Mouse (Mus musculus) heart, adult 2 months (tissue): Measurements from ENCODE around the gene Pgm5. TPM values are rescaled to one million over a fixed set of nuclear protein-coding genes. Genes with fewer than 3 reads are reported as not detected.
A peak's percentile ranks its signal among the peaks of the same experiment; 100 is the strongest.

ENCODE experiments used
- DNase-seq, 2 experiments: peaks; one replicate each; pipeline ENCODE4 v3.0.0; 2021
- H3K27ac ChIP-seq: fragments of 200-600 bp; 2 replicates; pipeline ENCODE4 v1.8.1; 2022
- H3K27me3 ChIP-seq: fragments of 200-500 bp; 2 replicates; pipeline ENCODE4 v1.6.1; 2012; ENCODE audit warnings: mild to moderate bottlenecking, low read length, inconsistent platforms, mixed read lengths; ENCODE audit not compliant: control insufficient read depth, insufficient read depth
- H3K36me3 ChIP-seq: fragments of 200-500 bp; 2 replicates; pipeline ENCODE4 v1.6.1; 2012; ENCODE audit warnings: low read length, inconsistent platforms; ENCODE audit not compliant: control insufficient read depth, insufficient read depth
- H3K4me1 ChIP-seq: fragments of 200-500 bp; 2 replicates; pipeline ENCODE4 v1.6.1; 2011; ENCODE audit warnings: low read length; ENCODE audit not compliant: control insufficient read depth, insufficient read depth
- H3K4me3 ChIP-seq: fragments of 200-600 bp; 2 replicates; pipeline ENCODE4 v1.8.1; 2022
- H3K79me2 ChIP-seq: fragments of 200-500 bp; replicated peaks from 2 replicates; pipeline ENCODE4 v1.6.1; 2012; ENCODE audit warnings: mild to moderate bottlenecking, inconsistent platforms, low read length, moderate library complexity, mixed read lengths; ENCODE audit not compliant: control insufficient read depth, insufficient read depth
- H3K9ac ChIP-seq: fragments of 200-500 bp; 2 replicates; pipeline ENCODE4 v1.6.1; 2012; ENCODE audit warnings: low read depth, mild to moderate bottlenecking, control low read depth, inconsistent platforms, low read length, mixed read lengths
- CTCF ChIP-seq: fragments of 200-600 bp; IDR thresholded peaks from 2 replicates; pipeline ENCODE4 v1.8.1; 2022; ENCODE audit warnings: antibody characterized with exemption, mild to moderate bottlenecking, moderate library complexity
- EP300 ChIP-seq: fragments of 200-500 bp; IDR thresholded peaks from 2 replicates; pipeline ENCODE4 v1.6.1; 2011; ENCODE audit warnings: low read depth, low read length, control low read depth; ENCODE audit not compliant: insufficient read depth
- POLR2A ChIP-seq: fragments of 200-500 bp; IDR thresholded peaks from 2 replicates; pipeline ENCODE4 v1.6.1; 2011; ENCODE audit warnings: mild to moderate bottlenecking, low read depth, low read length, control low read depth; ENCODE audit not compliant: insufficient read depth
- WGBS: fragments of 180-500 bp; shearing (Covaris S2); methylation state at CpG from one replicate; pipeline ENCODE4 v1.1.7; 2018; 5-methylcytosine and 5-hydroxymethylcytosine counted together
- intact Hi-C: fragments of 180-260 bp; cut with DNase I; formaldehyde crosslinking; loops from one replicate; pipeline ENCODE4 v1.15.1; 2025
- polyA plus RNA-seq: library from polyadenylated mRNA; depleted of rRNA; stranded (reverse); fragments of >200 nt; gene quantifications from 2 replicates; pipeline ENCODE4 v1.2.3, GENCODE M21; 2012
- total RNA-seq, 2 experiments: library from RNA; stranded (reverse); gene quantifications; 2 replicates each; pipeline ENCODE4 v1.2.3; 2021

Gene Pgm5
- total and polyA plus RNA-seq, 3 experiments = 48.6 to 103 (median 93.8) TPM

DNA sequence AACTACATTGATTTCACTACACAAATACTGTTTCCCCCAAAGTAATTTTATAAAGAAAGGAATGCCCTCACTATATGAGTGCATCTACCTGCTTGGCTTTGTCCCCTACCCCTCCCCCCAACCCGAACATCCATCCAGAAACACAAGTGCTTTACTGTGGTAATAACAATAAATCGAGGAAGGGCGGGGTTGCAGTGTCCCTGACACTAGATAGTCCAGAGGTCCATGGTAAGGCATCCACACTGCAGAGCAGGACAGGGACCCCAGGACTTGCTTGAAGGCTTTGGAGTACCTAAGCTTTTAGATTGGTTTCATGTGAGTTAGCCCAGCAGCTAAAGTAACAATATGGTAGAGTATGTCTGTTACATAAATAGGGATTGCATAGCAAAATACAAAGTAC lies 40.0 kb upstream of the Pgm5 start:
- Histone ChIP-seq H3K4me1 (no peaks in the 10 kb centered on the region; the same call in 1 of the 2 replicates), H3K27ac (no peak overlapping the region), H3K27me3 (peaks cover 26% of the 10 kb centered on the region), H3K4me3 (no peak overlapping the region), H3K9ac (no peak overlapping the region), H3K36me3 (no peaks in the 10 kb centered on the region), H3K79me2 (no peaks in the 10 kb centered on the region)
- intact Hi-C loops = no loop called here
- no peak for DNase-seq
- TF ChIP-seq CTCF (no peak), POLR2A (no peak), EP300 (no peak)
- 14% methylated on average over 3 of the region's 3 CpGs for WGBS

DNA sequence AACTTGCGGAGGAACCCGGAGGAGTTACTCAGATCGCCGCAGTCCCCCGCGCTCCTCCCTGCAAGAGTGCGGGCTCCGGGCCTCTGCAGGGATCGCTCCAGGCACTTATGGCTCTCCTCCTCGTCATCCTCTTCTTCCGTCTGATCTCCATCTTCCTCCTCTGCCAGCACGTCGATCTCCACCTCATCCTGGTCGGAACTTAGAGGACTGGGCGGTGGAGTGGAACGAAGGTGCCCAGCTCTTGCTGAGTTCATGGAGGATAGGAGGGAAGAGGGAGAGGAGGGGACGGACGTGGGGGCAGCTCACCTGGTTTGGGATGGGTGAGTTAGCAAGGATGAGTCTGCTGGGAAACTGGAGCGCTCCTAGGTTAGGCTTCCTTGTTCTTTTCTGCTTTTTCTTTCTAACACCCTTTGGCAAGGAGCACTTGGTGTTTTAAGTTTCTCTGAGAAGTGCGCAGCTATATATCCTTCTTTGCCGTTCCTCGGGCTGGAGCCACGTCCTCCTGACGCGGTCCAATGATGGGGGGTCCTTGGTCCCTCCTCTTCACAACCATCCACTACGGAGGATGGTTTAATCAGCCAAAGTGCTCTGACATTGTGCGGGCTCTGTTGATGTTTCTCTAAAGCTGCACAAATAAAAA lies 39.0 kb upstream of the Pgm5 start, which contains the start of gene Foxd4:
Gene Foxd4, minus strand, starts transcription at position 617 of the 640 bp plus-strand sequence.
- no peaks in the 10 kb centered on the region for H3K79me2 ChIP-seq
- peak within 1 kb of the TSS; percentile 32 for H3K4me3 ChIP-seq
- no peak for DNase-seq
- no peaks in the 10 kb centered on the region; the same call in 1 of the 2 replicates for H3K4me1 ChIP-seq
- H3K9ac ChIP-seq = no peak within 1 kb of the TSS
- 2% methylated on average over 27 of the region's 27 CpGs for WGBS
- peaks cover 27% of the 10 kb centered on the region for H3K27me3 ChIP-seq
- TF ChIP-seq EP300 (no peak), POLR2A (no peak), CTCF (no peak)
- no peak within 1 kb of the TSS for H3K27ac ChIP-seq
- H3K36me3 ChIP-seq = no peaks in the 10 kb centered on the region
- intact Hi-C loops = no loop called here

DNA sequence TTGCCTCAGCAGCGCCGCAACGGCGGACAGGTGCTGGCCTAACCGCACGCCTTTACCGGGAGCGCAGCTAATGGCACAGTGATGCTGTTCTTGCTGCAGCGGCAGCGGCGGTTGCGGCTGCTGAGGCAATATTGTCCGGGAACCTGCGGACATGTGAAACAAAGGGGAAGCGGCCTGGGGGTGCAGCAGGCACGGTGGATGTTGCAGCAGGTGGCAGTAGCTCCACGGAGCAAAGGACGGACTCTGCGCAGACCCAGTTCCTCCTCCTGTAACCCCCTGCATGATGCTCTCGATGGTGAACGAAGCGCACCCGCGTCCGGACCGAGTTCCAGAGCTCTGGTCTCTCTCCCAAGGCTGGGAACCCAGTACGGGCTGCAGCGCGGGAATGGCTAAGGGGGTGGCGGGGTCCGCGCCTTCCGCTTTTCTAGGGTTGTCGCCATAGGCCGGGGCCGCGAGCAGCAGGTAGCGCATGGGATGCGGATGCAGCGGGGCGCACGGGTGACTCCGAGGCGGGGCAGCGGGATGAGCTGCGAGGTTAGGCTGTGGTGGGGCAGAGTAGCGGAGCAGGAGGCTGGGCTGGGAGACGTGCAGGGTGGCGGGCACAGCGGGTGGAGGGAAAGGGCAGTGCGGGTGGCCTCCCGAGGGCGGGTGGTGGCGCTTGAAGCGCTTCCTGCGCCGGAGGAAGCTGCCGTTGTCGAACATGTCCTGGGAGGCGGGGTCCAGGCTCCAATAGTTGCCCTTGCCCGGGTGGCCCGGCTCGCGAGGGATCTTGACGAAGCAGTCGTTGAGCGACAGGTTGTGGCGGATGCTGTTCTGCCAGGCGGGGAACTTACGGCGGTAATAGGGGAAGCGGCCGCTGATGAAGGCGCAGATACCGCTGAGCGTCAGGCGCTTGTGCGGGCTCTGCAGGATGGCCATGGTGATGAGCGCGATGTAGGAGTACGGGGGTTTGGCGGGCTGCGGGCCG lies 38.2 kb upstream of the Pgm5 start:
- peak overlapping the region; percentile 32 for H3K4me3 ChIP-seq

DNA sequence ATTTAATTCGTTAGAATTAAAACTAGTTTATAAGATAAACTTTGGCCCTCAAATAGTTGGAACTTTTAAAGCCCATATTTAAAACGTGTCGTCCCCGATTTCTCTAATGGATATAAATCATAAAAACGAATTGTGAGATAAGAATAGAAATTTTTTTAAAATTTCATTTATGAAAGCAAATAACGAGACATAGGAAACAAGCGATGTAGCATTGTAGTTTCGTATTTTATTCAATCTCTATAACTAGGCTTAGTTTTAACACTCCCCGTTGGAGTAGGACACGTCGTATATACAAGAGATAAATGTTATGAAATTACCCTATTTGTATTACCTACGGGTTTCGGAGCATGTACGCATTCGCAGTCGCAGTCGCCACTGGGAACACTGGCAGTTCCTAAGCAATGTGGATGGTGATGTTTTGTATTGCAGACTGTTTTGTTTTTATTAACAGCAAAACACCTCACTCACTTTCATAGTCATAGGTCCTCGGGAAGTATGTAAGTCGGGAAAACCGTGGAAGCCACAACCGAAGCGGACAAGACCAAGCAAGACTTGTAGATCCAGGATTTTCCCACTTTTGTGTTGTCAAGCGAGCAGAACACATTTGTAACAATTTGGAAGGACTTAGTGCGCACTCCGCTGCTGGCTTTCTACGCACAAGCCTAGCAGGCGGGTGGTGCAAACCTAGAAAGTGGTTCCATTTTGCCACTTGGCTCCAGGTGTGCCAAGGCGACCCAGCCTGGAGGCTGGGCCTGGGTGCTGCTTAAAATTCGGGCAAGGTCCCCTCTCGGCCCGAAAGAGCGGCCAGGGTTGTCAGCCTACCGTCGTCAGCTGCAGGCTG lies 37.3 kb upstream of the Pgm5 start:
- Histone ChIP-seq H3K4me1 (no peaks in the 10 kb centered on the region; the same call in 1 of the 2 replicates), H3K79me2 (no peaks in the 10 kb centered on the region), H3K9ac (no peak overlapping the region), H3K27me3 (peaks cover 27% of the 10 kb centered on the region), H3K36me3 (no peaks in the 10 kb centered on the region), H3K27ac (no peak overlapping the region), H3K4me3 (no peak overlapping the region)
- intact Hi-C loops = no loop called here
- TF ChIP-seq EP300 (no peak), POLR2A (no peak), CTCF (no peak)
- 8% methylated on average over 34 of the region's 34 CpGs for WGBS
- DNase-seq = peak in 1 of 2 experiments; percentile 28

More for the DNA sequence above, 38.2 kb upstream of the Pgm5 start:
- DNase-seq = peak; percentile 16 to 27
- H3K79me2 ChIP-seq = no peaks in the 10 kb centered on the region
- no peak overlapping the region for H3K9ac ChIP-seq
- intact Hi-C loops = no loop called here
- no peaks in the 10 kb centered on the region; the same call in 1 of the 2 replicates for H3K4me1 ChIP-seq
- no peak for TF ChIP-seq EP300
- no peak for TF ChIP-seq CTCF
- no peak for TF ChIP-seq POLR2A
- no peak overlapping the region for H3K27ac ChIP-seq
- H3K36me3 ChIP-seq = no peaks in the 10 kb centered on the region
- 2% methylated on average over 84 of the region's 84 CpGs for WGBS
- H3K27me3 ChIP-seq = peaks cover 27% of the 10 kb centered on the region

DNA sequence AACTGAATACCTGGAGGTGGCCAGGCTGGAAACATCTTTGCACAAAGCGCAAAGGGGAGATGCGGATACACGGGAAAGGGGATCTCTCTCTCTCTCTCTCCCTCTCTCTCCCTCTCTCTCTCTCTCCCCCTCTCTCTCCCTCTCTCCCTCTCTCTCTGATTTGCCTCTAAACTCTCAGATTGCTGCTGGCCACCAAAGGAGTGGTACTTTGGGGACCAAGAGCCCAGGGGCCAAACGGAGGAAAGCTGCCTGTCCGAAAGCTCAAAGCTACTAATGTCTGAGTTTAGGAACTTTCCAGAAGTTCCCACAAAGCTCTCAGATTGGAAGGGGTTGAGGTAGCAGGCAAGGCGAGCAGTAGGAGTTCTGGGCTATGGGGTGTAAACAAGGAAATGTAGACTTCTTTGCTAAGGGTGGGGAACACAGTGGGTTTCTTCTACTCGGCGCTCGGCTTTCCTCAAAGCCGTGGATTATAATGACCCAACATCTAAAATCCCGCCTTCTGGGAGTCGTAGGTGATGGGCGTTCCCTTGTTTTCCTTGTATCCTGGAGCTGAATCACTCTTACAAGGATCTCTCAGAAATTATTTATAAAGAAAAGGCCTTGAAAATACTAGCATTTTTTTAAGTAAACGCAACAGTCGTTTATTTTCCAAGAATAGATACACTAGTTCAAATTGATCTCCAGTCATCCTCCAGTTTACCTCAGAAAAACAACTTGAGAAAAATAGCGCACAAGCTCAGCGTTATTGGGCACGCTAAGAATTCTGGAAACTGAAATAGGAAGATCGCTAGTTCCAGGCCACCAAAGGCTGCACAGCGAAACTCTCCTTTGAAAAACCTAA lies 36.5 kb upstream of the Pgm5 start:
- intact Hi-C loops = no loop called here

More for the DNA sequence above, 36.5 kb upstream of the Pgm5 start:
- no peak overlapping the region for H3K27ac ChIP-seq
- peaks cover 27% of the 10 kb centered on the region for H3K27me3 ChIP-seq
- H3K4me3 ChIP-seq = no peak overlapping the region
- H3K9ac ChIP-seq = no peak overlapping the region
- no peaks in the 10 kb centered on the region; the same call in 1 of the 2 replicates for H3K4me1 ChIP-seq
- no peak for DNase-seq
- H3K79me2 ChIP-seq = no peaks in the 10 kb centered on the region
- 7% methylated on average over 20 of the region's 20 CpGs for WGBS
- no peaks in the 10 kb centered on the region for H3K36me3 ChIP-seq
- no peak for TF ChIP-seq POLR2A
- TF ChIP-seq CTCF = no peak
- TF ChIP-seq EP300 = no peak
